Mouse (Mus musculus): ENCODE results near the gene Slc2a10.
"Not testable (repeated sequence)": the region's sequence is repeated elsewhere in the genome, so short reads cannot be mapped to it uniquely, and the experiment has no call there.

The Slc2a10 gene

GRCm38 (mm10) chr2:165509686-165510085, 6.1 kb downstream of the Slc2a10 start:
- DNase-seq (ENCODE audit: low spot score in 2 of 2), result no peak

GRCm38 (mm10) chr2:165510466-165510865, 6.9 kb downstream of the Slc2a10 start:
- no peak for DNase-seq (ENCODE audit: low spot score in 2 of 2)

GRCm38 (mm10) chr2:165510914-165511458, 7.4 kb downstream of the Slc2a10 start:
- DNase-seq (ENCODE audit: low spot score in 2 of 2), result not testable (repeated sequence)

- DNase-seq (ENCODE audit: low spot score in 2 of 2), result not testable (repeated sequence)
Observed at GRCm38 (mm10) chr2:165511530-165511929, 7.9 kb downstream of the Slc2a10 start.

- no peak for DNase-seq (ENCODE audit: low spot score in 2 of 2)
Observed at GRCm38 (mm10) chr2:165512426-165512825, 8.8 kb downstream of the Slc2a10 start.

GRCm38 (mm10) chr2:165512870-165513600, 9.4 kb downstream of the Slc2a10 start:
- no peak for DNase-seq (ENCODE audit: low spot score in 2 of 2)

GRCm38 (mm10) chr2:165515178-165515728, 11.7 kb downstream of the Slc2a10 start:
- no peak for DNase-seq (ENCODE audit: low spot score in 2 of 2)

GRCm38 (mm10) chr2:165525609-165526008, 22.0 kb downstream of the Slc2a10 start:
- peak in 1 of 2 experiments; percentile 20 for DNase-seq (ENCODE audit: low spot score in 2 of 2)

- peak; percentile 42 to 68 for DNase-seq (ENCODE audit: low spot score in 2 of 2)
Observed at GRCm38 (mm10) chr2:165529106-165529505, 25.5 kb downstream of the Slc2a10 start.

GRCm38 (mm10) chr2:165533789-165534188, 30.2 kb downstream of the Slc2a10 start:
- DNase-seq (ENCODE audit: low spot score in 2 of 2), result no peak

GRCm38 (mm10) chr2:165540975-165541374, 37.4 kb downstream of the Slc2a10 start:
- DNase-seq (ENCODE audit: low spot score in 2 of 2), result no peak

GRCm38 (mm10) chr2:165542939-165543669, 39.5 kb downstream of the Slc2a10 start:
- no peak for DNase-seq (ENCODE audit: low spot score in 2 of 2)

- DNase-seq (ENCODE audit: low spot score in 2 of 2), result no peak
Observed at GRCm38 (mm10) chr2:165543670-165544016, 40.1 kb downstream of the Slc2a10 start.

GRCm38 (mm10) chr2:165545687-165546086, 42.1 kb downstream of the Slc2a10 start:
- DNase-seq (ENCODE audit: low spot score in 2 of 2), result no peak

- no peak for DNase-seq (ENCODE audit: low spot score in 2 of 2)
Observed at GRCm38 (mm10) chr2:165546341-165546740, 42.8 kb downstream of the Slc2a10 start.

- peak in 1 of 2 experiments; percentile 19 for DNase-seq (ENCODE audit: low spot score in 2 of 2)
Observed at GRCm38 (mm10) chr2:165547410-165547809, 43.8 kb downstream of the Slc2a10 start.

GRCm38 (mm10) chr2:165548627-165549026, 45.0 kb downstream of the Slc2a10 start:
- no peak for DNase-seq (ENCODE audit: low spot score in 2 of 2)

GRCm38 (mm10) chr2:165550410-165550809, 46.8 kb downstream of the Slc2a10 start:
- DNase-seq (ENCODE audit: low spot score in 2 of 2), result peak in 1 of 2 experiments; percentile 25

GRCm38 (mm10) chr2:165554066-165554465, 50.5 kb downstream of the Slc2a10 start:
- no peak for DNase-seq (ENCODE audit: low spot score in 2 of 2)

GRCm38 (mm10) chr2:165557278-165557677, 53.7 kb downstream of the Slc2a10 start:
- DNase-seq (ENCODE audit: low spot score in 2 of 2), result no peak

- no peak for DNase-seq (ENCODE audit: low spot score in 2 of 2)
Observed at GRCm38 (mm10) chr2:165558916-165559315, 55.3 kb downstream of the Slc2a10 start.

GRCm38 (mm10) chr2:165559506-165560235, 56.1 kb downstream of the Slc2a10 start:
- DNase-seq (ENCODE audit: low spot score in 2 of 2), result no peak
